8 mouse cellular contexts compared by ENCODE assay signal in the genomic region with DNA sequence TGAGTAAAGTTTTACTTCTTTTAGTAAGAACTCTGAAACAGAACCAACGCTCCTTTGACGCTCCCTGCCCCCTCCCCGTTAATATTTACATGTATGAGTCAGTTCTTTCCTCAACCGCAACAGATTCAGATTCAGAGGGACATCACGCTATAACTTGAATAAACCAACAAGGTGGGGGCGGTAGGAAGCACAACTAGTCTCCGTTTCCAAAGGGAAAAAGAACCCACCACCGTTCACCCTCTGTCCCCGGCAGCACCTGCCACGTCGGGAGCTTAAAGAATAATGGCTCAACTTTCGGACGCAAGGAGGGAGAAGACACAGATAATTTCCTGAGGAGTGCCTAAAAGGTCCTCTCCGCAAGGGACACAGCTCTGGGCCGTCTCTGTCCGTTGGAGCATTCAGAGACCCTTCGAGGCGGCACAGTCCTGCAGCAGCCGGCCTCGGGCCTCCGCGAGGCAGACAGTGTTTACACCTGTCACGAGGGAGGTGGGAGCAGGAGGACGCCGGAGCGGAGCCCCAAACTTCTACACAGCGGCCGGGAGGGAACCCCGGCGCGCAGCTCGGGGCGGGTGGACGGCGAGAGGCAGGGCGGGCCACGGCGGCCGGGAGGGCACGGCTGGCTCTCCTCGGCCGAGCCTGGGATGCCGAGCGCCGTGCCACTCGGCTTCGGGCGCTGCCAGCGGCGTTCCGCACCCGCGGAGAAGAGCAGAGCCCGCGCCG. TPM values are rescaled to one million over a fixed set of nuclear protein-coding genes. Genes with fewer than 3 reads are reported as not detected.
DNase-seq lines count a peak whose midpoint lies in the region; TF ChIP-seq lines count a peak whose summit lies in the region.

No protein-coding gene starts in this region.

- no peaks in the 10 kb centered on the region for H3K36me3 ChIP-seq in E14TG2a.4 (ENCODE audit: insufficient read depth, low read length)
- peaks cover 7% of the 10 kb centered on the region; the same call in 1 of the 2 replicates for H3K36me3 ChIP-seq in forebrain, embryonic 10.5 days (replicated peaks)

- no peaks in the 10 kb centered on the region for H3K9me3 ChIP-seq in E14TG2a.4 (ENCODE audit: low read length)
- no peaks in the 10 kb centered on the region for H3K9me3 ChIP-seq in forebrain, embryonic 10.5 days

- intact Hi-C loops in heart, postnatal 25 days (cut with DNase I) = loop anchor here (5.0 to 10.0 kb wide), 4 partner anchors 108 to 916 kb away; partner anchors contain the start of gene Peli1

- WGBS in forebrain, embryonic 10.5 days = under 1% methylated on average over 56 of the region's 56 CpGs

- peak overlapping the region; percentile 95 for H3K4me3 ChIP-seq in E14TG2a.4 (replicated peaks; ENCODE audit: low read length)
- peak overlapping the region; percentile 97 for H3K4me3 ChIP-seq in forebrain, embryonic 10.5 days

- peak overlapping the region; percentile 91 for H3K27ac ChIP-seq in forebrain, embryonic 10.5 days

- TF ChIP-seq CTCF in E14TG2a.4 (conservative IDR thresholded peaks at IDR 0.05; ENCODE audit: low read length) = no peak

- H3K4me1 ChIP-seq in E14TG2a.4 (replicated peaks; ENCODE audit: low read depth, low read length) = peaks cover 21% of the 10 kb centered on the region
- H3K4me1 ChIP-seq in forebrain, embryonic 10.5 days = peaks cover 14% of the 10 kb centered on the region

- no peaks in the 10 kb centered on the region for H3K27me3 ChIP-seq in E14TG2a.4 (ENCODE audit: insufficient read depth, low read length)
- no peaks in the 10 kb centered on the region for H3K27me3 ChIP-seq in forebrain, embryonic 10.5 days (ENCODE audit: poor library complexity, severe bottlenecking)

- DNase-seq in adrenal gland, adult 8-10 months = peak; percentile 38
- peak; percentile 53 for DNase-seq in forebrain, embryonic 10.5 days (ENCODE audit: extremely low spot score, low spot score)
- DNase-seq in heart, postnatal 25 days (ENCODE audit: low spot score) = peak; percentile 6
- DNase-seq in left cerebral cortex, adult 11 months (ENCODE audit: low spot score) = peak; percentile 9
- peak; percentile 45 for DNase-seq in lung, postnatal 36 days
- peak; percentile 5 for DNase-seq in retina, postnatal 7 days (ENCODE audit: low read depth, low spot score)
- peak; percentile 59 for DNase-seq in yolk sac, embryonic 10.5 days (ENCODE audit: low spot score)

RNA-seq across cellular contexts. Expression of gene Aftph, which starts 0.7 kb away (rescaled TPM):
- 10 to 100 TPM; 61.6 to 66.6 (median 62.4) TPM for total RNA-seq in adrenal gland, adult 8-10 months (2022)
- polyA plus RNA-seq in forebrain, embryonic 10.5 days (2016; fragmentation: Nextera tagmentation; extraction: Ambion mirVana) = 20.5 and 21.9 TPM in 2 replicates
- 10 to 100 TPM; 21.3 to 25.5 TPM for total RNA-seq in heart, postnatal 25 days (2021)

Comparison
In these comparisons a context has a peak if more than half of its experiments do, and no peak if none do; other contexts are left out.
1. Peak in every context shown above with its lines: DNase-seq, H3K4me3 ChIP-seq and H3K27ac ChIP-seq.
2. DNase-seq: peak in every context shown above with its lines; median percentile 59 in yolk sac, embryonic 10.5 days; 53 in forebrain, embryonic 10.5 days; 45 in lung, postnatal 36 days; 38 in adrenal gland, adult 8-10 months; 9 in left cerebral cortex, adult 11 months; 6 in heart, postnatal 25 days; 5 in retina, postnatal 7 days.